Mouse (Mus musculus): Measurements from ENCODE around the gene Mbnl1.
A peak's percentile ranks its signal among the peaks of the same experiment; 100 is the strongest.

DNA sequence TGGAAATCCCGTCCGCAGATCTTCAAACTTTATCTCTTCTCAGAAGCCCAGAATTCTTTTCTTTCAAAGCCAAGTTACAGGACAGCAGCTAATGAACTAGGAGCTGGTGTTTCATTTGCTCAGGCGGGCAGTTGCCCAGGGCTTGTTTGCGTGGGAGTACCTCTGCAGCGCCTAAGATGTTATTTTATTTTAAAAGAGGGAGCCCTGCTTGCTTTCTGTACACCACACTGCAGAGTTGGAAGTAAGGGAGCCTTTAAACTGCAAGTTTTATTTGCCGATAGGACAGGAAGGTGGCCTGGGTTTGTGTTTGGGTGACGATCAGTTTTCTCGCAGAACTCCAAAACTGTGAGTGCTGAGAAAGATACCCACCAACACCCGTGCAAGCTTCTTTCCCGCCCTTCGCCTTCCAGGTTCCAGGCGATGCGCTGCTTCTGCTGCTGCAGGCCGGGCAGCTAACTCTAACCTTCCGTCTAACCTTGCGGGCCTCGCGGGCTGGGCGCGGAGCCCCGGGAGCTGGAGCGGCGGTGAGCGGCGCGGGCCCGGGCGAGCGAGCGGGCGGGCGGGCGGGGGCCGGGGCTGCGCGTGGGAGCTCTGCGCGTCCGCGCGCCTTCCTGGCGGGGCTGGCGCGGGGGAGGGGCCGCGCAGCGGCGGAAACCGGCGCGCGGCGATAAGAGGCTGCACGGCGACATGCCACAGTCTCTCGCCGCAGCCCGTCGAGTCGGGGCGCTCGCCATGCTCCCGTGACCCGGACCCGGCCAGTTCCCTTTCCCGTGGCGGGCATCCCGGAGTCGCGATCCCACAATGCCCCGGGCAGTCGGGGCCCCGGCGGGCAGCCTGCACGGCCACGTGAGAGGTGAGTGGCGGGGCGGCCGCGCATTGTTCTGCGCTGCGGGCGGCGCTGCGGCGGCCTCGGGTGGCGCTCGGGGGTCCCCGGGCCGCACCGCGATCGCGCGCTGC, 28.2 kb downstream of the Mbnl1 start:
- no peak for TF ChIP-seq CTCF (conservative IDR thresholded peaks at IDR 0.05; ENCODE audit: insufficient read depth, insufficient read length, low read depth, low read length)
- TF ChIP-seq POLR2A (IDR thresholded peaks at IDR 0.05; ENCODE audit: low read depth, low read length): peak; percentile 57
